Mouse (Mus musculus) megakaryocyte-erythroid progenitor cell, adult 5-6 weeks (primary cell): Measurements from ENCODE around the gene Pgc. TPM values are rescaled to one million over a fixed set of nuclear protein-coding genes. Genes with fewer than 3 reads are reported as not detected.

Source experiments
- ATAC-seq: replicated peaks from 2 replicates; pipeline ENCODE4 v1.8.0; 2016; ENCODE audit warnings: mild to moderate bottlenecking, inconsistent platforms; ENCODE audit not compliant: severe bottlenecking, poor library complexity, low FRiP score, low TSS enrichment
- total RNA-seq, 2 experiments: library from RNA; stranded (forward) in 1 of 2; stranded (reverse) in 1 of 2; fragments of 200-1000, 215-1000 nt in 1 of 2; fragments of >200 nt in 1 of 2; fragmentation: Nextera tagmentation in 1 of 2; gene quantifications; 2 replicates each; pipeline ENCODE4 v1.2.3; 2014 to 2017

The Pgc gene
- total RNA-seq, 2 experiments from 2014 or later: not detected

DNA sequence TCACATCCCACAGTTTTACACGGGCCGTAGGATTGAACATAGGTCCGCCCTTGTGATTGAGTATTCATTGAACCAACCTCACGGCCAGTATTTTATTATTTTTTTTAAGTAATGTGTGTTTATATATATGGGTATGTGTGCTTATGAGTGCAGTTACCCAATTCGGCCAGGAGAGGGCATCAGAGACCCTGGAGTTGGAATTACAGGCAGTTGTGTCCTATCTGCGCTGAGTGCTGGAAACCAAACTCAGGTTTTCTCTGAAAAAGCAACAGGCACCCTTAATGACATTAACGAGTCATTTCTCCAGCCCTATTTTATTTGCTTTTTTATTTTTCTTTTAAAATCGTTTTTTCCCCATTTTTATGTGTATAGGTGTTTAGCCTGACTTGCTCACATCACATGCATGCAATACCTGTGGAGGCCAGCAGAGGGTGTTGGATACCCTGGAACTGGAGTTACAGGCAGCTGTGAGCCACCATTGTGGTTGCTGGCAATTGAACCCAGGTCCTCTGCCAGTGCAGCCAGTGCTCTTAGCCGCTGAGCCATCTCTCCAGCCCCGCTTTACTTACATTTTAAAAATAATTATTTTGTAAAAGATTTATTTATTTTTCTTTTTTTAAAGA, 18.2 kb downstream of the Pgc start:
- ATAC-seq: no peak

DNA sequence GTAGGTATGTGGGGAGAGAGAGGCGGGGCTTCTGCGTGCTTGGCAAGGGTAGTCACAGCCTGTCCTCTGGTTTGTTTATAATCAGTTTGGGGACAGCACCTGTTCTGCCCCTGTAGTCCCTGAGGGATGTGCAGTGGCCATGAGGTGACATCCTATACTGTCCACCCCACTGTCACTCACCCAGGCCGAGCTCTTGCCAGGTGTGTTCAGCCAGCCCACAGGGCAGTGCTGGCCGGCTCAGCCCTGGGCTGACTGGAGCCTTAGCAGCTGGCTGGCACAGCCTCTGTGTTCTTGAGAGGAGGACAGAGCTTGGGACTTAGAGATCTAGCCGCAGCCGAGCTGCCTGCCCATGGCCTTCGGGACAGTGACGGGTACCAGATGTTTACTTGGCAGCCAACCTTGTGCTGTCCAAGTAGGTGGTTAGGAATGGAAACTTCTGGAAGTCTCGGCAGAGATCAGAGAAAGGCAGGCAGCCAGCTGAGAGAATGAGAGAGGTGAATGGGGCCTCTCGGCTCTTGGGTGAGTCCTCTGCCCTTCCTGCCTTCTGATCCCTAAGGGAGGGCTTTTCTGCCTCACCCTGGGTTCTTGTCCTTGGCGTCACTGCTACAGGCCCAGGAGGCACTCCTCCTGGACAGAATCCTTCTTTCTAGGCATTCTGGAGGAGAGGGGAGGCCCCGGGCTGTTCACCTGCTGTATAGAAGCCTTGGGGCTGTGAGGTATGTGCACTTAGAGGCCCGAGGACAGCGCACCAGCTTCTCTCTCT, 22.3 kb downstream of the Pgc start:
- no peak for ATAC-seq

DNA sequence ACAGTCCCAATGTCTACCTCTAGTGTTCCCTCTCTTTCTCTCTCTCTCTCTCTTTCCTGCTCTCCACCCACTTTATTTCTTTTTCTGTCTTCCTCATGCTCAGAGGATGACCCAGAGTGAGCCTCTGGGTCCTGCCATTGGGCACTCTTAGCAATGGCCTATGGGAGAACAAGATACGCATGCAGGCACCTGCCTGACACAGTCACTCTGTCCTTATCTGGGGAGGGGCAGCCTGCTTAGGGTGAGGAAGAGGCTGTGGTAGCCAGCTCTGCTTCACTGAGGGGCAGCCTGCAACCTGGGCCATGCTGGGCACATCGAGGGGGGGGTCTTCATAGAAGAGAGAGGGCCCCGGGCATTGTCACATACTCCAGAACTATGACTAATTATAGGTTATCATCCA, 23.0 kb downstream of the Pgc start:
- no peak for ATAC-seq

- ATAC-seq: no peak
Measured at GRCm38 (mm10) chr17:47750101-47750500, 23.5 kb downstream of the Pgc start.

DNA sequence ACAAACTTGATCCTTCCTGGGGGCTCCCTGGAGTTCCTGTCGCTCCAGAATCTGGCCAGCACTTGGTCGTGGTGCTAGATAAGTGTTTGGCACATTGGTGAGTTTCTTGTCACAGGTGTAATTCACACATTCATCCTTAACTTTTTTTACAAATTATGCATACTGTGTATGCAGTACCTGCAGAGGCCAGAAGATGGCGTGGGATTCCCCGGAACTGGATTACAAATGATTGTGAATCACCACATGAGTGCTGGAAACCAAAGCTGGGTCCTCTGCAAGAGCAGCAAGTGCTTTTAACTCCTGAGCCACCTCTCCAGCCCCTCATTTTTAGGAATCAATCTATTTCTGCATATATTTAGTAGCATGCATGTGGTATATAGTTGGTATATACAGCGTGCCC, 25.2 kb downstream of the Pgc start:
- no peak for ATAC-seq

- ATAC-seq: 0 out of 2 replicates have a peak, but pooled peaks have one; percentile 25
Measured at GRCm38 (mm10) chr17:47753130-47753775, 26.6 kb downstream of the Pgc start.

DNA sequence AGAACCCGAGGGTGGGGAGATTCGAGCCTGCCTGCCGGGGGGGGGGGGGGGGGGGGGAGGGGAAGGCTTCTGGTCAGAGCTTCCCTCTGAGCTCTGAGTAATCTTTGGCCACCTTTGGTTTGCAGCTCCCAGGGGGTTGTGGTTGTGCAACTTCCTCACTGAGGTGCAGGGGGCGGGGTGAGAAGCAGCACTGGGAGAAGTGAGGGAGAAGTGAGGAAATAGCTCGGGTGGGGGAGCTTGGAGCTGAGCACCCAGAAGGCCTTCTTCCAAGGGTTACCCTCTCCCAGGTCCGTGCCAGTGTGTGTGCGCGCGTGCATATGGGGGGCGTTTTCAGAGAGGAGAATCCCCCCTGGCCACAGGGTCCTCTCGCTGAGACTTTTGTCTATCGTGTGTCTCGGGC, 27.6 kb downstream of the Pgc start:
- ATAC-seq: 0 out of 2 replicates have a peak, but pooled peaks have one; percentile 27

DNA sequence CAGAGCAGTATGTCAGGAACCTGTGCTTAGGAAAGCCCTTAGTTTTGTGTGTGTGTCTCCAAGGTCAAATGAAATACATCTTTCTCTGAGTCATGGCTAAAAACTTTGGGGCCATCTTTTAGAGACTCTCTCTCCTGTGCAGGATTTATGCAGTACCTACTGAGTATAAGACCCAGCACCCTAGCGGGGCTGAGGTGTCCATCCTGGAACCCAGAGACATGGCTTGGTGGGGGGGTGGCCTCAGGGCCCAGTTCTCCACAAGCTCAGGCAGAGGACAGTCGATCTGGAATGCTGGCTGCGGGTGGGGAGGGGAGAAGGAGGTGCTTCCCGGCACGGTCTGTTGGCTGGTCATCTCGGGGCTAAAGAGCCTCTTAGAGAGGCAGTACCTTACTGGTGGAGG, 29.7 kb downstream of the Pgc start:
- ATAC-seq: no peak

GRCm38 (mm10) chr17:47757056-47757610, 30.5 kb downstream of the Pgc start:
- ATAC-seq: no peak

DNA sequence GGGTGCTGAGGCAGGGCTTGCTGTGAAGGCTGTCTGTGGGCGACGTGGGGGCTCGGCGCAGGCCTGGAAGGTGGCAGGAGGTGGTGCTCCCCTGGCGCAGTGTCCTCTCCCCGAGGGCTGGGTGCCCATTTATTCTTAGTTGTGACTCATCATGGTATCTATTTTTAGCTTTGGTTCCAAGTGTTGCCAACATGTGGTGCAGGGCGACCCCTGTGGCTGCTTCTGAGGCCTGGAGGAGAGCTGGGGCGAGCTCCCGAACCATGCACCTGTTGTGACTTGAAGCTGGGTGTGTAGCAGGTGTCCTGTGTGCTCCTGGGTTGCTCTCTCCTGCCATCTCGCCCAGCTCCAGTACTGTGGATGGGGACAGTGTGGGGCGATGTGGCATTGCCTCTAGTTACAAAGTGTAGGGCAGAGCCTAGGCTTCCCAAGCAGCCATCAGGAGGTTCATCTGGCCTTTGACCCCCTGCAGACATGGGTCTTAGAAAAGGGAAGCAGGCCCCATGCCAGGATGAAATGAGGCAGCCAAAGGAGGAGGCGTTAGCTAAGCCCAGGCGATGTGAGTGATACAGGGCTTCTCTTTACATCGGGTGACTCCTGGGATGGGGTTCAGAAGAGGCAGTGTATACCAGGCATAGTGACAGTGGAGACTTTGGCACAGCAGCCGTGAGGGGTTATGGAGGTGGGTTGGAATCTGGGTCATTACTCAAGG, 33.2 kb downstream of the Pgc start:
- 0 out of 2 replicates have a peak, but pooled peaks have one; percentile 42 for ATAC-seq

GRCm38 (mm10) chr17:47762028-47762427, 35.4 kb downstream of the Pgc start:
- ATAC-seq: no peak

DNA sequence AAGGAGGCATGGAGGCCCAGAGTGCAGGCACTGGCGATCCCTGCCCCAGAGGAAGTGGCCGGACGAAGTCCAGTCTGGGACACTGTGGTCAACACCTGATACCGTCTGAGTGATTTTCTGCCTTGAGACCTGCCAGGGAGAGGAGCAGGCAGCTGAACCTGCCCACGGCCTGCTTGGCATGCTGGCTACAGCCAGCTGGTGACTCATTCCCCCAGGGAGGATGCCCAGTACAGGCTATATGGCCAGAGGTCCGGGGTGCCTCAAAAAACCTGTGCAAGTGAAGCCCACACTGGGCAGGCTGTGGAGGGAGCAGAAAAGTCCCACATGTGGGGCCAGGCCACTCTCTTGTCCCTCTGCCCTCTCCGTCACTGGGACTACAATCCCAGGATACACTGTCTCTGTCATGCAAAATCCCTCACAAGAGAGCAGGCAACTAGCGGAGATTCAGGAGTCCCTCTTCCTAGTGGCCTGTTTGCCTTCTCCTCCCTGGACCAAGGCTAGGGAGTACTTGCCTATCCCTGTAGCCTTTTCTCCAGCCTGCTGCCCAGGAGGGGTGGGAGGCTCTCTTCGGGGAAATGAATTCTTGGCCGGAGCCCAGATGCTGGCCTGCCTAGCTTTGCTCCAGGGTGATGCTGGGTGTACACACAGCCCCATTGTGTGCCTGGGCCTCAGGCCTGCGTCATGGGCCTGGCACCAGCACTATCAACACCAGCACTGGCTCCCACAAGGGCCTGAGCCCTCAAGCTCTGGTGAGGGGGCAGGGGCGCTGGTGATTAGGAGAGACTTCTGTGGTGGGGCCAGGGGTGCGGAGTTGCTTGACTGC, 36.1 kb downstream of the Pgc start:
- ATAC-seq: no peak

DNA sequence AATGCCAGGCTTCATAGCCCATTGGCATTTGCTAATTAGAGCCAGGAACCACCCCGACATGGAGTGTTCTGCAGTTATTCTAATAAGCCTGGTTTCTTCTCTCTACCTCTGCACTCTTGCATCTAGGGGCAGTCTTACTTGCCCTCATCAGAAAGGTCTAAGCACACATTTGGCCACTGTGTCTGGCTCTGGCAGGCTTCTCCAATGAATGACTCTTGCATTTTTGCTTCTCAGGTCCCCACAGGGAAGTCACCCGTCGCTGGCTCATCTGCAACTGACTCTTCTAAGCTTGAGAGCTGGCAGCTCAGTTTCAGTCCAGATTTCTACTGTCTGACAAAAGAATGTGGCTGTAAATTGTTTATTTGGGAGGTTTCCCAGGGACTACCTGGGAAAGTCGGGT, 39.3 kb downstream of the Pgc start:
- no peak for ATAC-seq

- ATAC-seq: no peak
Measured at GRCm38 (mm10) chr17:47766407-47767043, 39.9 kb downstream of the Pgc start.

- no peak for ATAC-seq
Measured at GRCm38 (mm10) chr17:47767081-47767455, 40.4 kb downstream of the Pgc start.

GRCm38 (mm10) chr17:47767456-47768141, 41.0 kb downstream of the Pgc start:
- ATAC-seq: no peak

GRCm38 (mm10) chr17:47768707-47769276, 42.1 kb downstream of the Pgc start:
- peak; percentile 64 for ATAC-seq
